Mouse (Mus musculus) forebrain, postnatal 0 days (tissue): Measurements from ENCODE around the gene Fcgr3. TPM values are rescaled to one million over a fixed set of nuclear protein-coding genes. Genes with fewer than 3 reads are reported as not detected.
"Not testable (repeated sequence)": the region's sequence is repeated elsewhere in the genome, so short reads cannot be mapped to it uniquely, and the experiment has no call there.

Experiments used
- ATAC-seq: fragments of 200-750 bp; cut with Nextera tagmentation; 2 replicates; pipeline ENCODE4 v1.8.0; 2017; ENCODE audit warnings: mild to moderate bottlenecking, moderate library complexity
- DNase-seq: peaks from one replicate; pipeline ENCODE4 v3.0.0-alpha.2; 2015
- H3K27ac ChIP-seq: fragments of 300-500 bp; sonication (generic); 2 replicates; pipeline ENCODE4 v1.5.1; 2014; ENCODE audit warnings: low read depth, mild to moderate bottlenecking, antibody characterized with exemption, low read length, moderate library complexity, mixed read lengths
- H3K27me3 ChIP-seq: fragments of 300-500 bp; sonication (generic); 2 replicates; pipeline ENCODE4 v1.6.1; 2014; ENCODE audit warnings: mild to moderate bottlenecking, low read length, mixed read lengths; ENCODE audit not compliant: insufficient read depth
- H3K36me3 ChIP-seq: fragments of 300-500 bp; sonication (generic); 2 replicates; pipeline ENCODE4 v1.6.1; 2014; ENCODE audit warnings: mild to moderate bottlenecking, moderate library complexity; ENCODE audit not compliant: insufficient read depth
- H3K4me1 ChIP-seq: fragments of 300-500 bp; sonication (generic); 2 replicates; pipeline ENCODE4 v1.6.1; 2014; ENCODE audit warnings: antibody characterized with exemption; ENCODE audit not compliant: insufficient read depth
- H3K4me2 ChIP-seq: fragments of 300-500 bp; sonication (generic); 2 replicates; pipeline ENCODE4 v1.6.1; 2014; ENCODE audit warnings: low read depth, mild to moderate bottlenecking, moderate library complexity
- H3K4me3 ChIP-seq: fragments of 300-500 bp; sonication (generic); 2 replicates; pipeline ENCODE4 v1.5.1; 2014; ENCODE audit warnings: low read depth, low read length, mixed read lengths
- H3K9ac ChIP-seq: fragments of 300-500 bp; sonication (generic); 2 replicates; pipeline ENCODE4 v1.6.1; 2014; ENCODE audit warnings: mild to moderate bottlenecking
- H3K9me3 ChIP-seq: fragments of 300-500 bp; sonication (generic); 2 replicates; pipeline ENCODE4 v1.6.1; 2016; ENCODE audit warnings: low read length
- CTCF ChIP-seq: sonication (generic); IDR thresholded peaks from 2 replicates; pipeline ENCODE4 v1.5.1; 2016; ENCODE audit warnings: antibody characterized with exemption, control low read depth, low read depth
- WGBS: fragments of 180-500 bp; shearing (Covaris S2); extraction: QIAGEN DNeasy Blood & Tissue Kit; methylation state at CpG from one replicate; pipeline ENCODE4 v1.1.7; 2014; 5-methylcytosine and 5-hydroxymethylcytosine counted together
- polyA plus RNA-seq: library from polyadenylated mRNA; unstranded; fragments of >200 nt; fragmentation: Nextera tagmentation; extraction: Ambion mirVana; gene quantifications from 2 replicates; pipeline ENCODE4 v1.2.1, GENCODE M21; 2015
- total RNA-seq: library from RNA; depleted of rRNA; stranded (reverse); fragments of >200 nt; gene quantifications from 2 replicates; pipeline ENCODE4 v1.2.3, GENCODE M21; 2014

Gene Fcgr3
- total and polyA plus RNA-seq, 2 experiments from 2014 or later, result 13.9 to 14.9 TPM

DNA sequence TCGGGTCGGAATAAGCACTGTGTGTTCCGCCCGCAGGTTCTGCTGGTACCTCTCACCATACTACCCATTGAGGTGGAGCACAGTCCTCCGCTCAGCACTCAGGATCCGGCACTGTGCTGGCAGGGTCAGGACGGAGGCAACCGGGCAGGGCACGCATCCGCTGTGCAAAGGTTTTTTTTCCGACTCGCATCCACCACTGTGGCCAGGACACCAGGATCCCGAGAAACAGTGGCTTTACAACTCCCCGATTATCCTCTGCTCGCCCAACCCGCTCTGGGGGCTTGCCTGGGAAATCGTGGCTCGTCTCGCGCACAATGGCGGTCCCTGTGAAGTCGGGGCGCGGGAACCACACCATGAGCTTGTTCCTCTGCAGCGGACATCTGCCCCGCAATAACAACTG, 21.0 kb upstream of the Fcgr3 start:
- DNase-seq, result peak; percentile 58
- no peak overlapping the region for H3K27ac ChIP-seq
- H3K4me2 ChIP-seq, result peak overlapping the region; percentile 77
- no peak; the same call in 1 of the 2 replicates for ATAC-seq
- H3K9me3 ChIP-seq, result no peaks in the 10 kb centered on the region
- no peaks in the 10 kb centered on the region for H3K4me1 ChIP-seq
- no peaks in the 10 kb centered on the region for H3K36me3 ChIP-seq
- 0% methylated on average over 26 of the region's 26 CpGs for whole genome bisulfite sequencing
- no peaks in the 10 kb centered on the region for H3K27me3 ChIP-seq
- peak overlapping the region; percentile 53 for H3K9ac ChIP-seq
- H3K4me3 ChIP-seq, result peak overlapping the region; percentile 52
- no peak for TF ChIP-seq CTCF

DNA sequence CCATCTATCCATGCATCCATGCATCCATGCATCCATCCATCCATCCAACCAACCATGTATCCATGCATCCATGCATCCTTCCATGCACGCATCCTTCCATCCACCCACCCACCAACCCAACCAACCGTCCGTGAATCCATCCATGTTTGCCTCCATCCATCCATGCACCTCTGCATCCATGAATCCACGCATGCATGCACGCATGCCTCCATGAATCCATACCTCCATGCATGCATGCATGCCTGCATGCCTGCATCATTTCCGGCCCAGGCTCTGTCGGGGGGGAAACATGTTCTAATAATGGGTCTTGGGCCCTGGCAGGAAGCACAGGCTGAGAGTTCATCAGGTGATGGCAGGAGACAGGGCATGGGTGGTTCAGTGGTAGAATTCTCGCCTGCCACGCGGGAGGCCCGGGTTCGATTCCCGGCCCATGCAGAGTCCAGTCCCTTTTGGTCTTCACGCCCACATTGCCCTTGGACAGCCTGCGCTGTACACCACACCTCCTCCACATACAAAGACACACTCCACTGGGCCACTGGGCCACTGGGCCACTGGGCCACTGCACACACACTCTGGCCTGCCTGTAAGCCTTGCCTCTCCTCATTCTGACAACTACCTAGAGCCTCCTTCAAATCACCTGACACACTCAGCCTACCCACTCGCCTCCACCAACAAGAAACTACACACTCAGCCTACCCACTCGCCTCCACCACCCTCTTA, 16.9 kb upstream of the Fcgr3 start:
- not testable (repeated sequence) for H3K4me2 ChIP-seq, H3K27me3 ChIP-seq, H3K4me3 ChIP-seq, H3K27ac ChIP-seq, H3K9ac ChIP-seq, H3K4me1 ChIP-seq, DNase-seq, H3K9me3 ChIP-seq, H3K36me3 ChIP-seq, ATAC-seq
- WGBS, result 46% methylated on average over 9 of the region's 17 CpGs

DNA sequence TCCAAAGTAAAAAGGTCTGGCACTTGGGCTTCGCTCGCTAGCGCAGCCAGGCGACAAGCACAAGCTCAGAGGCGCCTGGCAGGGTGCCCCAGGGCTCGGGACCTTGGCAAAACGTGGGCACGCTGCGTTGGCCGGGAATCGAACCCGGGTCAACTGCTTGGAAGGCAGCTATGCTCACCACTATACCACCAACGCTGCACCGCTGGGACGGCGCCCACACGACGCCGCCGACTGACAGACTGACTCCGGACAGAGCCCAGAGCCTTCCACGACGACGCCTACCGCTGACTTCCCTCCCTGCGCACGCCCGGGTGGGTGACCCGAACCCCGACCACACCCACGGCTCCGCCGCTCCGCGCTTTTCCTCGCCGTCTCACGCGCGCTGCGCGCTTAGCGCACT, 15.1 kb upstream of the Fcgr3 start:
- not testable (repeated sequence) for H3K4me1 ChIP-seq, H3K36me3 ChIP-seq, H3K27ac ChIP-seq, H3K4me2 ChIP-seq, DNase-seq, H3K27me3 ChIP-seq, H3K9ac ChIP-seq, H3K4me3 ChIP-seq, H3K9me3 ChIP-seq
- no CpG with 5 or more reads among the region's 43 CpGs for WGBS
- peak; percentile 59 for ATAC-seq

DNA sequence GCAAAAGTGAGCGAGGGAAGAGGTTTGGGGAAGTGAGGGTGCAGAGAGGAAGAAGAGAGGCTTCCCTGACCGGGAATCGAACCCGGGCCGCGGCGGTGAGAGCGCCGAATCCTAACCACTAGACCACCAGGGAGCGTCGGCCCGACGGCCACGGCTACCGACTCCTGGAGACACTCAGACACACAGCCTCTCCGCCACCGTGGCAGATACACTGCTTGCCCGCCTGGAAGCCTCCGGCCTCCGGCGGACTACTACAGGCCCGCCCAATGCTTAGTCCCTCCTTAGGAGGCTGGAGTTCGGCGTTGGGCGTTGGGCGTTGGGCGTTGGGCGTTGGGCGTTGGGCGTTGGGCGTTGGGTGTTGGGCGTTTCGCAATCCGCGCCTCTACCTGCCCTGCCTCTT, 14.6 kb upstream of the Fcgr3 start:
- ATAC-seq, result peak; percentile 65
- not testable (repeated sequence) for H3K36me3 ChIP-seq, H3K9ac ChIP-seq, H3K9me3 ChIP-seq, H3K27me3 ChIP-seq, H3K27ac ChIP-seq, H3K4me3 ChIP-seq, DNase-seq, H3K4me1 ChIP-seq, H3K4me2 ChIP-seq
- whole genome bisulfite sequencing, result 0% methylated on average over 1 of the region's 35 CpGs

DNA sequence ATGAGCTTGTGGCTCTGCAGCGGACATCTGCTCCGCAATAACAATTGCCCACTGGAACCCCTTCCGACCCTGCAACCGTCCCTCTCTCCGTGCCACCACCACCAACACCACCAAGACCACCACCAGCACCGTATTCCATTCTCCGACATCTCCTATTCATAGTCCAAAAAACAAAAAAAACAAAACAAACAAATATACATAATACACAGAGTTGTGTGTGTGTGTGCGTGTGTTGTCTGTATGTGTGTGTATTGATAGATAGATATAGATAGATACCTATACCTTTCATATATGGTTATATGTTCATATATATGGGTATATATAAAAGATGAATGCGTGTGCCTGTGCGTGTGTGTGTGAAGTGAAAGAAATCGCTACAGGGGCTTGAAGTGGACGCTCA, 13.7 kb upstream of the Fcgr3 start:
- 21% methylated on average over 11 of the region's 12 CpGs for WGBS
- not testable (repeated sequence) for H3K9ac ChIP-seq, ATAC-seq, DNase-seq, H3K36me3 ChIP-seq, H3K27me3 ChIP-seq, H3K9me3 ChIP-seq, H3K27ac ChIP-seq, H3K4me1 ChIP-seq
- peak overlapping the region; percentile 43 for H3K4me2 ChIP-seq
- H3K4me3 ChIP-seq, result peak overlapping the region; percentile 18; the same call in 1 of the 2 replicates

DNA sequence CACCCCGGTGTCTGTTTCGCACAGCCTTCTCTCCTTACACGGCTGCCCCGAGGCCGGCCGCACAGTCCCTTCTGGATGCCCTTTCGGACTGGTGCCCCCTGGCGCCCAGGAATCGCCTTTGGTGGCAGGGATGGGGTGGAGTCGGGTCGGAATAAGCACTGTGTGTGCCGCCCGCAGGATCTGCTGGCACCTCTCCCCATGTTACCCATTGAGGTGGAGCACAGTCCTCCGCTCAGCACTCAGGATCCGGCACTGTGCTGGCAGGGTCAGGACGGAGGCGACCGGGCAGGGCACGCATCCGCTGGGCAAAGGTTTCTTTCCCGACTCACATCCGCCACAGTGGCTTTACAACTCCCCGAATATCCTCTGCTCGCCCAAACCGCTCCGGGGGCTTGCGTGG, 13.2 kb upstream of the Fcgr3 start:
- not testable (repeated sequence) for H3K27me3 ChIP-seq, H3K4me1 ChIP-seq, H3K9ac ChIP-seq, DNase-seq, H3K27ac ChIP-seq, H3K9me3 ChIP-seq, H3K36me3 ChIP-seq
- Histone ChIP-seq H3K4me3 (peak overlapping the region; percentile 9; the same call in 1 of the 2 replicates), H3K4me2 (peak overlapping the region; percentile 43)
- WGBS, result 3% methylated on average over 15 of the region's 27 CpGs
- ATAC-seq, result peak; percentile 18

DNA sequence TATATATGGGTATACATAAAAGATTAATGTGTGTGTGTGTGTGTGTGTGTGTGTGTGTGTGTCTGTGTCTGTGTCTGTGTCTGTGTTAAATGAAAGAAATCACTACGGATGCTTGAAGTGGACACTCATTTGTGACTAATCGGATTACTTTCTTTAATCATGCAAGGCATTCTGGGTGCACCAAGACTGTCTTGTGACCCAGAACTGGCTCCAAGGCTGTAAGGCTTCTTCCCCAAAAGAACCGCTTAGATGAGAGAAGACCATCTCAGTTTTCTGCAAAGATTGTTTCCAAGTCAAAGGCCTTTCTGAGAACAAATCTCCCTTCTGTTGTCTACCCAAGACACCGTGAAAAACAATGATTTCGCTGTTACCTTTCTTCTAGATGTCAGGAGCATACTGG, 12.5 kb upstream of the Fcgr3 start:
- H3K9ac ChIP-seq, H3K4me2 ChIP-seq, H3K9me3 ChIP-seq, DNase-seq, H3K27ac ChIP-seq, ATAC-seq, H3K4me1 ChIP-seq, H3K27me3 ChIP-seq, H3K36me3 ChIP-seq, H3K4me3 ChIP-seq: not testable (repeated sequence)
- 39% methylated on average over 5 of the region's 5 CpGs for WGBS

DNA sequence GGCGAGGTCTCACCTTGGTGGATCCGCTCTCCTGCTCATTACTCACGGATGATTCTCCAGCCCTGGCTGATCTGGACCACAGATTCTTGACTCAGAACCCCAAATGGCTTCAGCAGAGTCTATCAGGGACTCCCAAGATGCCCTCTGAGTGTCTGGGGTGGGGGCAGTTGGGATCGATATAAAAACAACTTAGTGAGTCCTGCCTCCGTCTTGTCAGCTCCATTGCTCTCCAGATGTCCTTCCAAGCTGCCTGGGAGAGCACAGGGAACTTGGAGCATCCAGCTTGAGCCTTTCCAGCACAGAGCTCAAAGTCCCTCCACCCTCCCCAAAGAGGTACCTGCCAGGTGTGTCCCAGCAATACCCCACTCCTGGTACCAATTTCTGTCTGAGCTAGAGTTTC, 11.4 kb upstream of the Fcgr3 start:
- not testable (repeated sequence) for H3K4me3 ChIP-seq, H3K4me2 ChIP-seq, H3K27me3 ChIP-seq, H3K9me3 ChIP-seq, ATAC-seq, H3K9ac ChIP-seq, DNase-seq, H3K36me3 ChIP-seq, H3K4me1 ChIP-seq, H3K27ac ChIP-seq
- 69% methylated on average over 3 of the region's 5 CpGs for WGBS

DNA sequence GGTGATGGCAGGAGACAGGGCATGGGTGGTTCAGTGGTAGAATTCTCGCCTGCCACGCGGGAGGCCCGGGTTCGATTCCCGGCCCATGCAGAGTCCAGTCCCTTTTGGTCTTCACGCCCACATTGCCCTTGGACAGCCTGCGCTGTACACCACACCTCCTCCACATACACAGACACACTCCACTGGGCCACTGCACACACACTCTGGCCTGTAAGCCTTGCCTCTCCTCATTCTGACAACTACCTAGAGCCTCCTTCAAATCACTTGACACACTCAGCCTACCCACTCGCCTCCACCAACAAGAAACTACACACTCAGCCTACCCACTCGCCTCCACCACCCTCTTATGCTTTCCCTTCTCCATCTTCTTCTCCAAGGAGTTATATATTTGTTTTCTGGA, 9.5 kb upstream of the Fcgr3 start:
- not testable (repeated sequence) for ATAC-seq, DNase-seq, H3K9ac ChIP-seq, H3K4me1 ChIP-seq, H3K4me3 ChIP-seq, H3K36me3 ChIP-seq, H3K4me2 ChIP-seq, H3K9me3 ChIP-seq, H3K27ac ChIP-seq
- peaks cover 11% of the 10 kb centered on the region for H3K27me3 ChIP-seq
- 10% methylated on average over 4 of the region's 10 CpGs for WGBS

DNA sequence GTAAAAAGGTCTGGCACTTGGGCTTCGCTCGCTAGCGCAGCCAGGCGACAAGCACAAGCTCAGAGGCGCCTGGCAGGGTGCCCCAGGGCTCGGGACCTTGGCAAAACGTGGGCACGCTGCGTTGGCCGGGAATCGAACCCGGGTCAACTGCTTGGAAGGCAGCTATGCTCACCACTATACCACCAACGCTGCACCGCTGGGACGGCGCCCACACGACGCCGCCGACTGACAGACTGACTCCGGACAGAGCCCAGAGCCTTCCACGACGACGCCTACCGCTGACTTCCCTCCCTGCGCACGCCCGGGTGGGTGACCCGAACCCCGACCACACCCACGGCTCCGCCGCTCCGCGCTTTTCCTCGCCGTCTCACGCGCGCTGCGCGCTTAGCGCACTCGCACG, 7.5 kb upstream of the Fcgr3 start:
- H3K4me2 ChIP-seq, H3K27me3 ChIP-seq, H3K4me1 ChIP-seq, H3K36me3 ChIP-seq, H3K9me3 ChIP-seq, H3K27ac ChIP-seq, H3K4me3 ChIP-seq, DNase-seq, H3K9ac ChIP-seq: not testable (repeated sequence)
- peak; percentile 64 for ATAC-seq
- WGBS, result no CpG with 5 or more reads among the region's 45 CpGs

DNA sequence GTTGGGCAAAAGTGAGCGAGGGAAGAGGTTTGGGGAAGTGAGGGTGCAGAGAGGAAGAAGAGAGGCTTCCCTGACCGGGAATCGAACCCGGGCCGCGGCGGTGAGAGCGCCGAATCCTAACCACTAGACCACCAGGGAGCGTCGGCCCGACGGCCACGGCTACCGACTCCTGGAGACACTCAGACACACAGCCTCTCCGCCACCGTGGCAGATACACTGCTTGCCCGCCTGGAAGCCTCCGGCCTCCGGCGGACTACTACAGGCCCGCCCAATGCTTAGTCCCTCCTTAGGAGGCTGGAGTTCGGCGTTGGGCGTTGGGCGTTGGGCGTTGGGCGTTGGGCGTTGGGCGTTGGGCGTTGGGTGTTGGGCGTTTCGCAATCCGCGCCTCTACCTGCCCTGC, 7.0 kb upstream of the Fcgr3 start:
- H3K4me3 ChIP-seq, H3K4me2 ChIP-seq, H3K4me1 ChIP-seq, H3K9ac ChIP-seq, H3K27me3 ChIP-seq, H3K9me3 ChIP-seq, H3K27ac ChIP-seq, DNase-seq, H3K36me3 ChIP-seq: not testable (repeated sequence)
- peak; percentile 55 for ATAC-seq
- no CpG with 5 or more reads among the region's 35 CpGs for WGBS
